Mouse (Mus musculus): Measurements from ENCODE around the gene Dhx57.

Dhx57 gene

DNA sequence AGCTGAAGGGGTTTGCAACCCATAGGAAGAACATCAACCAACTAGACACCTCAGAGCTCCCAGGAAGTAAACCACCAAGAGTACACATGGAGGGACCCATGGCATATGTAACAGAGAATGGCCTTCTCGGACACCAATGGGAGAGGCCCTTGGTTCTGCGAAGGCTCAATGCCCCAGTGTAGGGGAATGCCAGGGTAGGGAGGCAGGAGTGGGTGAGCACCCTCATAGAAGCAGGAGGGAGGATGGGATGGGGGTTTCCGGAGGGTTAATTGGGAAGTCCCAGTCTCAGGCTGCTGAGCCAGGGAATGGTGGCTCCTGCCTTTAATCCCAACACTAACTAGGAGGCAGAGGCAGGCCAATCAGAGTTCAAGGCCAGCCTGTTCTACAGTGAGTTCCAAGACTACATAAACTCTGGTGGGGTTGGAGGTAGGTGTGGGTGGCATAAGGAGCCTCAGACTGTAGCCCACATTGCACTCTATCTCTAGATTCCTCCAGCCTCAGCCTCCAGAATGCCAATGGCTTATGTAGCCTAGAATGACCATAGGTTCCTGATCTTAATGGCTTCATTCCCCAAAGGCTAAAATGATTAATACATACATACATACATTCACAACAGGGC lies 91.0 kb downstream of the Dhx57 start:
- no peak for DNase-seq (ENCODE audit: low read depth, low spot score)

DNA sequence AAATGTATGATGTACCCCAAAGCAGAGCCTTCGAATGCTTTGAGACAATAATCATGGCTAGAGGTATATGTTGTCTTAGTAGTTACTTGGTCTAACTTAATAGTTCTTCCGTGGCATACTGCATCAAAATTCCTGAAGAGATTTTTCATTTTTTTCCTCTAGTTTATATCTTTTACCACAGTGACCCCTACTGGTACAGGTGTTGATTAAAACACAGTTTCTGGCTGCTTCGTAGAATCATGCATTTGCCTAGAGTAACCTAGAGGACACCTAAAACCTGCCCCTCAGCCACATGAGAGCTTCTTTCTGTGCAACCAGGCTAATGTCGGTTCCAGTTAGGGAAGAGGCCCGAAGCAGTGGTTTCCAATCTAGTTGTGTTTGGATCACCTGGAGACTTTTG lies 97.2 kb downstream of the Dhx57 start:
- peak; percentile 33 for DNase-seq (ENCODE audit: low read depth, low spot score)
